Mouse (Mus musculus) right cerebral cortex, postnatal 36 days (tissue): ENCODE results near the gene Mmp7.
A peak's percentile ranks its signal among the peaks of the same experiment; 100 is the strongest.

Experiments used
- DNase-seq, 2 experiments: peaks; one replicate each; pipeline ENCODE4 v3.0.0; 2022; ENCODE audit warnings: low spot score in 2 of 2, mixed read lengths in 1 of 2

Mmp7 gene

DNA sequence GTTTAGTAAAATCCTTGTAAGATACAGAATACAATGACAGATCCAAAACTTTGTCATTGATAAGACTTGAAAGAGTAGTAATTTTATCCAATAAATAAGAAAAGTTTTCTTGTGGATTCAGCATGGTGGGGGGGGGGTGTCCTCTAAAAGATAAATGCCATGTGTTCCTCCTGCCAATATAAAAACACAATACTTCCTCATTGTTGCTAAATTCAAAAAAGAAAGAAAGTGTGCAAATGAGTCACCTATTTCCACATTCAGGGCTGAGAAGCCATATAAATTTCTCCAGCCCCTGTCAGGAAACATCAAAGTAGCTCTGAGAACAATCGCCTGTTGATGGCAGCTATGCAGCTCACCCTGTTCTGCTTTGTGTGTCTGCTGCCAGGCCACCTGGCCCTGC lies at the start of gene Mmp7:
Gene Mmp7, plus strand, starts transcription at position 301 of the 400 bp plus-strand sequence.
- DNase-seq, result no peak

- DNase-seq, result no peak
These were observed 44.0 kb upstream of the Mmp7 start for GRCm38 (mm10) chr9:7647901-7648300.

DNA sequence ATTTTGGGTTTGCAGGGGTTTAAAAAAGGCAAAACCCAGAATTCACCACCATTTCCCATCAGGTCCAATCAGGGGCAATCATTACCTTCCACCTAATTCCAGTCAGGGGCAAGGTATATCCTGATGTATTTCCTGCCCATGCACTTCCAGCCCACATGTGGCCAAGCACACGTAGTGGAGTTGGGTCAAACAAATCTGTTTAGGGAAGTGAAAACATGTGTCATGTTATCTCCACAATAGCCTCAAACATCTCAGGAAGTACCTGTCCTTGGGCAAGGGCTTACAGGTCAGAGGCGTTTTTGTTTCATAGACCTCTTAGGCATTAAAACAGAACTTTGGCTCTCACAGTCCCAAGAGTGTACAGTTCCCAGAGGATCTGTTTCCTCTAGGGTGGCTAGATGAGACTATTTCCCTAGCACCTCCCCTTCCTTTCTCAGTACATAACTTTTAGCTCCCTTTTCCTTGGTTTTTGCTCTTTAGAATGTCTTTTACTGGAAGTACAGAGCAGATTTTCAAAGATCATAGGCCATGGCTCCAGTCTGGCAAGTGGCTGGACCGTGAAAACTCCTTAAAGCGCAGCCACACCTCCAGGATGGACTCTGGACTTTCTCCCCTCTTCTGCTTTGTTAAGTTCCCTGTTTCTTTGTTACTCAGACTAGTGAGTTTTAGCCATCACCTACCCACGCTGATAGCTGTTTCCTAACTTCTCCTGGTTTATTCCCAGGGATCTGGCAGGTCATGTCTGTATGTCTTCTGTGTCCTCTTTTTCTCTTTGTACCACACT lies 41.3 kb upstream of the Mmp7 start:
- no peak for DNase-seq

DNA sequence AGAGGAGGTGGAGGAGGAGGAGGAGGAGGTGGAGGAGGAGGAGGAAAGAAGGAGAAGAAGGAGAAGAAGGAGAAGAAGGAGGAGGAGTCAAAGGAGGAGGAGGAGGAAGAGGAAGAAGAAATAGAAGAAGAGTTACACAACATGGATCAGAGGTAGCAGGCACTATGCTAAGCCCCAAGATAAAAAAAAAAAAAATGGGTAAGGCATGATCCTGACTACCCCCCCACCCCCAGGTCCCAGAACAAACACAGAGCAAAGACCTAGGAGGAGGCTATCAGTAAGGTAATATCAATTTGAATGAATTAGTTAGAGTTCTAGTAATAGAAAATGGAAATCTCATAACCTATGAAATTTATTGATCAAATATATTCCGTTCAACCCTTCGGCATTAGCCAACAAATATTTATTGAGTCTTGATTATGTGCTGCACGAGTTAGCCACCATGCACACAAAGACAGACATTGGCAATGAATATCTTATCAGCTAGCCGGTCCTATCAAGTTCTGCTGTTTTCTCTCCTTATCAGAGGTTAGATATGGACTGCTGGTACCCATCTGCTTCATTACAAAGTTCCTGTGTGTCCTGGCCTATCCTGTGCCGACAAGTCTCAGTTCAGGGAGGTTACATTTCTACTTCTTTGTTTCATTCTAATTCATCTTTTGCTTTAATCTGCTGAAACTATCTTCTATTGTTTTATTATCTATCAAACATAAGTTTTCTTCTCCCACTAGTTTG lies 39.4 kb upstream of the Mmp7 start:
- DNase-seq, result no peak

GRCm38 (mm10) chr9:7657946-7658345 lies 33.9 kb upstream of the Mmp7 start:
- DNase-seq, result no peak

GRCm38 (mm10) chr9:7659469-7660020 lies 32.3 kb upstream of the Mmp7 start:
- DNase-seq, result no peak

GRCm38 (mm10) chr9:7661371-7661770 lies 30.5 kb upstream of the Mmp7 start:
- no peak for DNase-seq

DNA sequence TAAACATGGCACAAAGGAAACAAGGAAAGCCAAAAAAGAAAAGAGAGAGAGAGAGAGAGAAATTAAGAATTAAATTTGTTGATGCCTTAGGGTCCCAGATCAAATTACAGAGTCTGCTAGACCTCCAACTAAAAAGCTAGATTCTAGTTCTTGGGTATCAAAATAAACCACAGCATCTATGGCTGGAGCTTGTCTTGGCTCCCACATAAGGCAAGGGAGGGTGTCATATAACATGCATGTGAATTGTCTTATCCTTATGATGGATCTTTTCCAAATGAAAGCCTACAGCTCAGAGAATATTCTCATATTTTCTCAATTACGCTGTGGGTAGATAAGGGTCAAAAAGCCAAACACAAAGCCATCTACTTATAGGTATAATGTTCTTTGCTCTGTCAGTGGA lies 22.2 kb upstream of the Mmp7 start:
- no peak for DNase-seq

DNA sequence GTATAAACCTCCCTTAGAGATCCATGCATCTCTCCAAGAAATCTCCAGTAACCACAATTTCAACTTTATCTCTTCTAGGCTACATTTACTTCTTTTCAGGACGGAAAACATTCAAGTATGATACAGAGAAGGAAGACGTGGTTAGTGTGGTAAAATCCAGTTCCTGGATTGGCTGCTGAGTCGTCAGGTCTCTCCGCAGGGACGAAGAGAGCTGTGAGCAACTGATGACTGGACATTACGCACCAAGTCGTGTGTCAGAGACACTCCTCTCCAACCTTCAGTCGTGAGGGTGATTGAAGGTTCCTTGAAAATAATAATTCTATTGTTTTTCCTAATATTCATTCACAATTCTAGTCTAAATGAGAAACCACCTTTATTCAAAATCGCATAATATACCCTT lies 18.9 kb upstream of the Mmp7 start:
- DNase-seq, result no peak

DNA sequence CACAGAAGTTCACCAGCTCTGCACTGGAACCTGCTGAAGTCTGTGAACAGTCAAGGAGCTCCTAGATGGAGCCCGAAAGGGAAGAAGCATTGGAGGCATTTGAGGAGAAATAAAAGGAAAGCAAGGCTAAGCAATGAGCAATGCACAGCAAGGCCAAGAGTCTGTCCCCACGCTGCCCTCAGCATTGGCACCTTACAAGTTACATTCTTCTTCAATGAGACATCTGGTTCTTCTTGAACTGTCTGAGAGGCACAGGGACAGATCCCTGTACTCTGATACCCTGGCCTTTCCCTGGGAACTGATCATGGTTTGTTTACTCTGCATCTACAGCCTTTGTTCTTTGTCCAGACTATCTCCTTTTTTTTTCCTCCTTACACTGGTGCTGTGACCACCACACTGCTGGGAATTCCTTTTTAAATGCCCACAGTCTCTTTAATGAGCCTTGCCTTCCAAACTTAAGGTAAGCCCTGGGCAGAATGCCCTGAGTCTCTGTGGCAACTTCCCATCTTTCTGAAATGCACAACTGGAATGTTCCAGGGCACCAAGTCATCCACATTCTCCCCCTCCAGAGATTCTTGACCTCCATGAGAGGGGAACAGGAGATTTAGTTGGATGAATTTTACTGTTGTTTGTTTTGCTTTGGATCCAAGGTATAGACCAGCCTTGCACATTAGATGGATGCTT lies 13.6 kb upstream of the Mmp7 start:
- DNase-seq, result no peak

GRCm38 (mm10) chr9:7682081-7682618 lies 9.7 kb upstream of the Mmp7 start:
- DNase-seq, result no peak

DNA sequence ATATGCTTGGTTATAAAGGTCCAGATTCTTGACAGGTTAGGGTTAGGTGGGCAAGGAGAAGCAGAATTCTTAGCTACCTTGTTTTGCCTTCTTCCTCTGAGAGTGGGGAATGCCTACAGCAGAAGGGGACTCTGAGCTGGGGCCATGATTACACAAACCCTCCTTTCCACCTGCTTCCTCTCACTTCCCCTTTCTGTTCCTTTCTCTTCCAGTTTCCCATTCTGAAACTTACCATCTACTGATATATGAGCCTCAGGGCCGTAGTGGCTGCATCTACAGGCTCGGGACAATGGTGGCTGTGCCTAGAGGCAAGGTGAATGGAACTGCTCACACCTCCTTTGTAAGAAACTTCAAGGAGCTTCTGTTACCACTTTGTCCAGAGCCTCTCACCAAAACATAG lies 5.9 kb upstream of the Mmp7 start:
- DNase-seq, result no peak

- no peak for DNase-seq
These were observed 2.1 kb upstream of the Mmp7 start for GRCm38 (mm10) chr9:7689799-7690198.

DNA sequence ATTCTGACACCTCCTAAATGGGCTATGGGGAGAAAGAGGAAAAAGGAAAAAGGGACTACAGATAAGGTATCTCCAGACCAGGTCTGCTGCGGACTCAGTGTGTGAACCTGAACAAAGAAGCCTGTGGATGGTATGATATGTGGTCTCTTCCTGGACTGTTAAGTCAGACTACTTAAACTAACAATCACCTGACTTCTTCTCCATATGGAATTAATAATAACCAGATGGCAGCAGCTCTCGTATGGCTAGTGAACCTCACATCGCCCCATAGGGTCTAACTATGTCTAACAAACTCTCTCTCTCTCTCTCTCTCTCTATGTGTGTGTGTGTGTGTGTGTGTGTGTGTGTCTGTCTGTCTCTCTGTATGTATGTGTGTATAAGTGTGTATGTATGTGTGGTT lies 2.1 kb downstream of the Mmp7 start:
- no peak for DNase-seq

- no peak for DNase-seq
These were observed 3.8 kb downstream of the Mmp7 start for GRCm38 (mm10) chr9:7695646-7696045.

GRCm38 (mm10) chr9:7708698-7709097 lies 16.8 kb downstream of the Mmp7 start:
- no peak for DNase-seq

DNA sequence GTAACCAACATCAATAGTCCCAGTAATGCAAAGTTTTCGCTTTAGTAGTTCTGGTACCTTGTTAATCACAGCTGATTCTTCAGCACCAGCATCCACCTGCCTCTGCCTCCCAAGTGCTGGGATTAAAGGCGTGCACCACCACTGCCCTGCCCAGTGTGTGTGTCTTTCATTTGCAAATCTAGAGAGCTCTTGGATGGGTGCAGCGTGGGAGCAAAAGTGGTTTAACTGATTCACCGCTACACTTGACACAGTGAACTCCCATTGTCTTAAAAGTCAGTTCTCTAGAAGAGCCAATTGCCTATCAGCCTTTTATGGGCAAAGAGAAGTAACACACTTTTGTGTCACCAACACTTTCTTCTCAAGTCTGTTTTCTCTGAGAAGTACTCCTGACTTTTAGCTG lies 19.3 kb downstream of the Mmp7 start:
- DNase-seq, result no peak

- DNase-seq, result peak in 1 of 2 experiments; percentile 7
These were observed 22.4 kb downstream of the Mmp7 start for GRCm38 (mm10) chr9:7714062-7714907.

GRCm38 (mm10) chr9:7714908-7715175 lies 23.0 kb downstream of the Mmp7 start:
- no peak for DNase-seq

GRCm38 (mm10) chr9:7721543-7721942 lies 29.7 kb downstream of the Mmp7 start:
- no peak for DNase-seq

- no peak for DNase-seq
These were observed 37.1 kb downstream of the Mmp7 start for GRCm38 (mm10) chr9:7728997-7729396.
